Mouse (Mus musculus) NIH3T3 (cell line): ENCODE measurements around the gene Snx6.
"Not testable (repeated sequence)": the region's sequence is repeated elsewhere in the genome, so short reads cannot be mapped to it uniquely, and the experiment has no call there.

Experiments used
- DNase-seq: peaks from one replicate; pipeline ENCODE4 v3.0.0-alpha.2; 2012; ENCODE audit warnings: low read depth

Gene Snx6

GRCm38 (mm10) chr12:54803531-54803930, 8.0 kb upstream of the Snx6 start:
- no peak for DNase-seq

- DNase-seq, result peak; percentile 64
Observed at GRCm38 (mm10) chr12:54796516-54797195, 1.2 kb upstream of the Snx6 start.

GRCm38 (mm10) chr12:54794392-54794791, 1.1 kb downstream of the Snx6 start:
- no peak for DNase-seq

- peak; percentile 43 for DNase-seq
Observed at GRCm38 (mm10) chr12:54791465-54791864, 4.0 kb downstream of the Snx6 start.

GRCm38 (mm10) chr12:54789346-54790143, 6.0 kb downstream of the Snx6 start:
- DNase-seq, result peak; percentile 73

GRCm38 (mm10) chr12:54763624-54764023, 31.9 kb downstream of the Snx6 start:
- no peak for DNase-seq

- DNase-seq, result no peak
Observed at GRCm38 (mm10) chr12:54760676-54761075, 34.8 kb downstream of the Snx6 start.

GRCm38 (mm10) chr12:54758846-54759245, 36.7 kb downstream of the Snx6 start:
- DNase-seq, result peak; percentile 23

- DNase-seq, result no peak
Observed at GRCm38 (mm10) chr12:54748647-54749046, 46.9 kb downstream of the Snx6 start.

- not testable (repeated sequence) for DNase-seq
Observed at GRCm38 (mm10) chr12:54738661-54739243, 56.8 kb downstream of the Snx6 start.

- DNase-seq, result not testable (repeated sequence)
Observed at GRCm38 (mm10) chr12:54737891-54738660, 57.4 kb downstream of the Snx6 start.

GRCm38 (mm10) chr12:54734307-54735131, 61.0 kb downstream of the Snx6 start:
- not testable (repeated sequence) for DNase-seq

- not testable (repeated sequence) for DNase-seq
Observed at GRCm38 (mm10) chr12:54729140-54730059, 66.1 kb downstream of the Snx6 start.

- not testable (repeated sequence) for DNase-seq
Observed at GRCm38 (mm10) chr12:54718871-54719786, 76.4 kb downstream of the Snx6 start.

- not testable (repeated sequence) for DNase-seq
Observed at GRCm38 (mm10) chr12:54717516-54717915, 78.0 kb downstream of the Snx6 start.

GRCm38 (mm10) chr12:54713822-54714626, 81.5 kb downstream of the Snx6 start:
- not testable (repeated sequence) for DNase-seq

GRCm38 (mm10) chr12:54710494-54710879, 85.0 kb downstream of the Snx6 start:
- DNase-seq, result not testable (repeated sequence)
